Mouse (Mus musculus) E14TG2a.4 (cell line): ENCODE measurements around the gene Tmbim1.

Experiments
- CTCF ChIP-seq: conservative IDR thresholded peaks from 2 replicates; pipeline ENCODE4 v1.5.1; 2014; ENCODE audit warnings: low read length
- NANOG ChIP-seq: IDR thresholded peaks from 2 replicates; pipeline ENCODE4 v1.6.1; 2014; ENCODE audit warnings: borderline replicate concordance, low read length, mixed read lengths
- POU5F1 ChIP-seq: IDR thresholded peaks from 2 replicates; pipeline ENCODE4 v1.6.1; 2014; ENCODE audit warnings: low read length, borderline replicate concordance

GRCm38 (mm10) chr1:74331046-74331681 is 25.7 kb upstream of the Tmbim1 start:
- TF ChIP-seq CTCF (no peak), POU5F1 (no peak), NANOG (no peak)
